Mouse (Mus musculus): ENCODE measurements at regions not wholly inside any gene's neighbourhood (a gene's known extent, or its start where the extent isn't known, plus 50 kb on each side); places are given as distances from the start of the nearest gene placed in this dataset.

GRCm38 (mm10) chr3:136611682-136612081 lies 58.2 kb upstream of the Ppp3ca start:
- in situ Hi-C loops (cut with MboI, MseI): no loop called here

DNA sequence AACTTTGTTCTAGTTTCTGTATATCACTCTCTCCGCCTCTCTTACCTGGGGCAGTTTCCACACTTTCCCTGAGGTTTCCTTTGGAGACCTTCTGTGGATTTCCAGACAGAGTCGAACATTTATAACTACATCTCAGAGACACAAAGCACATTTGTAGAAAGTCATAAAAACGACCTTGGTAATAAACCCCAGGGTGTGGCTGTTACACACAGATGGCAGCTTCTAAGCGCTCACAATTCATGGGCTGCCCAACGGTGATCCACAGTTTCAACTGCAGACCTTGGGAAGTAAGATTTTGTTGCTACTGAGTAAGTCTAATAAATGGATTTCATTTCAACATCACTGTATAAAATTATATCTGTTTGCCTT lies 59.4 kb upstream of the Ppp3ca start:
- in situ Hi-C loops (cut with MboI, MseI): no loop called here

DNA sequence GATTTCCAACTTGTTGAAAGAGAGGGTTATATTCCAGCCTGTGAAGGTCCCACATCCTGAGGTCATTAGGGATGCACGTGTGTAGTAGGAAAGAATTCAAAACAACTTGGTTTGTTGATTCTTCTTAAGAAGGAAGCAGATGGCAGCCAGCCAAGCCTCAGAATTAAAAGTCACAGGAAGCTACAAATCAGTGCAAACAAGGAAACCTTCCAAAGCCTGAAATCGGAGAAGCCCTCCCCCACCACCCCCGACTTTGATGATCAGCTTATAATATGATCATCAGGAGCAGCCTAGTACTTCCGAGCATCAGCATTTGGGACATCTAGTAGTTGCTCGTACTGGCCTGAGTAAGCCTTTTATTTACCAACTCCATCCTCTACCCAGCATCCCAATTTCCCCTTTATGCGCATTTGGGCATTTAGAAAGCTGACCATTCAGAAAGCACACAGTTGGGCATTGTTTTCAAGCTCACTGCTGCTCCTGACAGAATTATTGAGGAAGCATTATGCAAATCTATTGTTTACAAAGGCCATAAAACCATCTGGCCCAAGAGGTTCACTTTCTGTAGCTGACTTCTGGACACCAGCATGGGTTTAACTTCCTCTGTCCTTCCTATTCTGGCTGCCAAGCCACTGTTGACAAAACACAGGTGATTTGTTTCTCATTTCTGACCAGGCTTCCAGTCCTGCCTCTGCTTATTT lies 59.9 kb upstream of the Ppp3ca start:
- in situ Hi-C loops (cut with MboI, MseI): no loop called here

- in situ Hi-C loops (cut with MboI, MseI): no loop called here
Observed at GRCm38 (mm10) chr3:136601706-136602105, 68.2 kb upstream of the Ppp3ca start.

- in situ Hi-C loops (cut with MboI, MseI): no loop called here
Observed at GRCm38 (mm10) chr3:136583937-136584336, 86.0 kb upstream of the Ppp3ca start.

- in situ Hi-C loops (cut with MboI, MseI): no loop called here
Observed at GRCm38 (mm10) chr3:136578016-136578415, 91.9 kb upstream of the Ppp3ca start.

- in situ Hi-C loops (cut with MboI, MseI): no loop called here
Observed at GRCm38 (mm10) chr3:136570517-136570916, 99.4 kb upstream of the Ppp3ca start.

GRCm38 (mm10) chr3:136556488-136556887 lies 113.4 kb upstream of the Ppp3ca start:
- in situ Hi-C loops (cut with MboI, MseI): no loop called here

DNA sequence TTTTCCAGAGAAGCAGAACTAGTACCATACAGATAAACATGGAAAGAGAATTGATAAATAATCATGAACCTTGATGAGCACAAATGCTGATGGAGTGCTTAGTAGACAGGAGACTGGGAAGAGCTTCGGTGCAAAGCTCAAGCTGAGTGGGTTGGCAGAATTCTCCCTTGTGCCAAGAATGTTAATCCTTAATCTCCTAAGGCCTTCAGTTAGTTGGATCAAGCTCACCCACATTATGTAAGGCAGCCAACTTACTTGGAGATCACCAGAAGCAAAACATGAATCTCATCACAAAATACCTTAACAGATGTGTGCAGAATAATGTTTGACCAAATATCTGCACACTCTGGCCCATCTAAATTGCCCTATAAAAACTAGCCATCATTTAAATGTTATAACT lies 120.5 kb upstream of the Ppp3ca start:
- in situ Hi-C loops (cut with MboI, MseI): no loop called here

DNA sequence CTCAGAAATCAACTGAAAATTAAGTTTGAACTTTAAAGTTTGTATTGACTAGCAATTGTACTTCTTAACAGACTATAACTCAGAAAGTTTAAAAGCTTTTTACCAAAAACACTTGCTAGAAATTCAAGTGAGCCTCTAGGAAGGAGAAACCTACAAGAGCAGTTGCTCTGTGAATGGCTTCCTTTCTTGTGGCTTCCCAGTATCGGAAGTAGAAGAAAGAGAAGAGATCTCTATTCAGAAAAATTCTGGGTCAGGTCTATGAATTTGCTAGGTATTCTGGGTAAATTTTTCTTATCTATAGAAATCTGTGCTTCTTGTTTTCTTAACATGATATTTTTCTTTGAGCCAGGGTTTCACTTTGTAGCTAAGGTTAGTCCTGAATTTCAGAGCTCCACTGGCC lies 138.3 kb upstream of the Ppp3ca start:
- in situ Hi-C loops (cut with MboI, MseI): no loop called here

- in situ Hi-C loops (cut with MboI, MseI): no loop called here
Observed at GRCm38 (mm10) chr3:136508575-136508974, 161.3 kb upstream of the Ppp3ca start.

- in situ Hi-C loops (cut with MboI, MseI): no loop called here
Observed at GRCm38 (mm10) chr3:136507070-136507469, 162.9 kb upstream of the Ppp3ca start.

GRCm38 (mm10) chr3:136494831-136495230 lies 169.0 kb upstream of the Bank1 start:
- in situ Hi-C loops (cut with MboI, MseI): no loop called here

- in situ Hi-C loops (cut with MboI, MseI): no loop called here
Observed at GRCm38 (mm10) chr3:136491683-136492082, 165.8 kb upstream of the Bank1 start.

GRCm38 (mm10) chr3:136471693-136472092 lies 145.8 kb upstream of the Bank1 start:
- in situ Hi-C loops (cut with MboI, MseI): no loop called here

DNA sequence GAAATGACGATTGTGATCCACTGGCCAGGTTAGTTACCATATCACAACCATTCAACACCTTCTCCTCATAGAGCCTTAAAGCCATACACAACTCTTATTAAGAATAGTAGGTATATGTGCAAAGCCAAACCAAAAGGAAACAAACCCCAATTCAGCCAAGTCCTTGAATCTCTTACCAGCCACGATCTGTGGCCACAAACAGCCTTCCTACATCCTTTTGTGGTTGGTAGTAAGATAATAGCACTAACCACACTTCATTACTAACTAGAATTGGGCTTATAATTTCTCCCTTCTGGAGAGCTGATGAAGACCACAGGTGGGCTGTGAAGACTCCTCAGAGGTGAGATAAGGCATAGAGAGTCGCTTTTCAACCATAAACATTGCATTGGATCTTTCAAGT lies 136.9 kb upstream of the Bank1 start:
- in situ Hi-C loops (cut with MboI, MseI): loop anchor here in 1 of 2 experiments (10.0 kb wide), 1 partner anchor 1368 kb away; no protein-coding TSS in a partner anchor

- in situ Hi-C loops (cut with MboI, MseI): no loop called here
Observed at GRCm38 (mm10) chr3:136456471-136457117, 130.7 kb upstream of the Bank1 start.

DNA sequence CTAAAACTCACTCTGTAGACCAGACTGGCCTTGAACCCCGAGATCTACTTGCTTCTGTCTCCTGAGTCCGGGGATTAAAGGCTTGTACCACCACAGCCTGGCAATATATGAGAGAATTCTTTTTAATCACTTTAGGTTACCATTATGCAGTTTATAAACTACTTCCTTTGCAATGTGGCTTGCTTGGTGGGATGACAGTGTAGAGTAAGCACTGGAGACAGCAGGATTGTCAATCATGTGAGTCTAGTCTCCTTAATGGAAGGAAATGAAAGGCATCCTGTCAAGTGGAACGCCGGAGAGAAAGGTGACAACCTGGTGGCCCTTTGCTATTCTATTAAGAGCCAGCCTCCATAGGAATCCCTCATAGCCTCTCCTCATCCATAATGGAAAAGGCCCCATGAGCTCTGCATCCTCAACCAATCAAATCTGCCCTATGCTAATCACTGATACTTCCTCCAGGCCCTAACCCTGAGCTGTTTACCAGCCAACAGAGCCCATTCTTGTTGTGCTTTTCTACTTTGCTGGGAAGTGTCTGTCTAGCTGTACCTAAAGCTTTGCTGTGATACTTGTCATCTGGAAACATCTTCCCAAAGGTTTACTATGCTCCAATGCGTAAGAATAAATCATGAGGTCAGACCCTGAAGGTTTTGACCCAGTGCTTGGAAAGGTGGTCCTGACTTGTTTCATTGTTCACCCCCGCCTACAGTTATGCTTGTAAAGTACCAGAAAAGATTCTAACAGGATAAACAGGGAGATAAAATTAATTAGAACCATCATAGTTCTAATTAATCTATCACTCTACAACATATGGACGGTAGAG lies 130.0 kb upstream of the Bank1 start:
- in situ Hi-C loops (cut with MboI, MseI): no loop called here

DNA sequence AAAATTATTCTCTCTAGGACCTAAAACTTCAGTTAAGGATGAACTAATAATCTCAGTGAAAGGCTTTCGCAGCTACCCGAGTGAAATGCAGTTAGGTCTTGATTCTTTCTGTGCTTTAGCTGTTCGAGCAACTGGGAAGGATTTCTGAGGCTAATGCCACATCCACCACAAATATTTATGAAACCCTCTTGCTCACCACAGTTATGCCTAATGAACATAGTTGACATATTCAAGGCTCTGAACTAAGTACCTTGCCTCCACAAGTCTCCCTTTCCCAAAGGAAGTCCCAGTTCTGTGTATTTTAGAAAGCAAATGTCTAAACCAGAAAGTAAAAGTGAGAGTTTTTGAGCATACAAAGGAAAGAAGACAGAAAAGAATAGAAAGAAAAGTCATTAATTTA lies 129.1 kb upstream of the Bank1 start:
- in situ Hi-C loops (cut with MboI, MseI): no loop called here

DNA sequence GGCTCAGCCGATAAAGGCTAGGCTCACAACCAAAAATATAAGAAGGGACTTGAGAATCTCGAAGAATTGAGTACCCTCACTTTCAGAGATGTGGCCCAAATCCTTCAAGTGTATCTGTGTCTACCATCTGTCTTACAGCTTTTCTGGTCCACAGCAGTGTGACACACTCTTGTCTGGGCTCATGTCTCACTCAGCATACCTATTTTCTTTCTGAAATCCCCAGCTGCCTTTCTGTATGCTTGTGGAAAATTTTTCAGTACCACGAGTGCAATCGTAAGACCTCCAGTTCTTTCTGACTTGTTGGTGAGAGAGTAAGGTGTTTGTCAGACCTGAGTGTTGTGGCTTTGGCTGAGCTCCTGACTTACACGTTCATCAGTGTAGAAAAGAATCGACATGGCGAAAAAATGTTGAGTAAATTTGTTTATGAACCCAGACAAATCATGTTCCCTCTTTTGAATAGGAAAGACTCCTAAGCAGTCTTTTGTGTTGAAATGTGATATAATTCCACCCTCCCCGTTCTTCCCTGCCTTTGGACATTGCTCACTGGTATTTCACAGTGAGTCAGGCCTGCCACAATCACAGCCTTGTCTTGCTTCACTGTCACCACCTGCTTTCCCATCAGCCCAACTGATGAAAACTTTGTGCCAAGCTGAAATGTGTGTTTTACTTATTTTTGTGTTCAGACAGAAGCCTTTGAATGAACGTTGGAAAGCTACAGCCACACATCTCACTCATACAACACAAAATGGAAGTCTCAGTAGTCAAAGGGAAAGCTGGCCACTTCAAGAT lies 125.3 kb upstream of the Bank1 start:
- in situ Hi-C loops (cut with MboI, MseI): no loop called here

GRCm38 (mm10) chr3:136450361-136450895 lies 124.6 kb upstream of the Bank1 start:
- in situ Hi-C loops (cut with MboI, MseI): no loop called here
